Mouse (Mus musculus): ENCODE results near the gene Slc30a1. TPM values are rescaled to one million over a fixed set of nuclear protein-coding genes. Genes with fewer than 3 reads are reported as not detected.
A peak's percentile ranks its signal among the peaks of the same experiment; 100 is the strongest.

Slc30a1 gene
- polyA plus RNA-seq, 1 experiment, result 11.4 TPM

- TF ChIP-seq CTCF (IDR thresholded peaks at IDR 0.05; ENCODE audit: borderline replicate concordance, extremely low read depth, insufficient read depth, insufficient read length) (no peak), POLR2A (IDR thresholded peaks at IDR 0.05; ENCODE audit: borderline replicate concordance, extremely low read depth, insufficient read depth, insufficient read length, poor library complexity, severe bottlenecking) (no peak)
- DNase-seq (ENCODE audit: low read depth), result no peak
These were observed 40.3 kb downstream of the Slc30a1 start for GRCm38 (mm10) chr1:191946835-191947234.

DNA sequence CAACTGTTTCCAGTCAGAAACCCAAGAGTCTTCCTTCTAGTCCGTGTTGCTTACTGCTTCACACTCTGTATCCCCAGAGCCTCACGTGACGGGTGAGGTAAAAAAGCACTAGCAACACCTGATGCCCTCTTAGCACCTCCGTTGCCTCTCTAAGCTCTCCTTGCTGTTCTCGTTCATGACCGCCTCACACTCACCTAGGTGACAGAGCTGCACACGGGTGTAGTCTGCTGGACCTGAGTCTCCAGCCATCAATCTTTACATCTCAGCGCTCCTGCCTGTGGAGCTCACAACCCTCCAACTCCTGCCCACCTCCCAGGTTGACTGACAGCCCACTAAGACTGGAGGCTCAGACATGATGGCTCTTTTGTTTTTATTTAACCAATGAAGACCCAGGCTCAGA lies 41.2 kb downstream of the Slc30a1 start:
- DNase-seq (ENCODE audit: low read depth), result no peak
- no peak for TF ChIP-seq CTCF (IDR thresholded peaks at IDR 0.05; ENCODE audit: borderline replicate concordance, extremely low read depth, insufficient read depth, insufficient read length)
- TF ChIP-seq POLR2A (IDR thresholded peaks at IDR 0.05; ENCODE audit: borderline replicate concordance, extremely low read depth, insufficient read depth, insufficient read length, poor library complexity, severe bottlenecking), result no peak

DNA sequence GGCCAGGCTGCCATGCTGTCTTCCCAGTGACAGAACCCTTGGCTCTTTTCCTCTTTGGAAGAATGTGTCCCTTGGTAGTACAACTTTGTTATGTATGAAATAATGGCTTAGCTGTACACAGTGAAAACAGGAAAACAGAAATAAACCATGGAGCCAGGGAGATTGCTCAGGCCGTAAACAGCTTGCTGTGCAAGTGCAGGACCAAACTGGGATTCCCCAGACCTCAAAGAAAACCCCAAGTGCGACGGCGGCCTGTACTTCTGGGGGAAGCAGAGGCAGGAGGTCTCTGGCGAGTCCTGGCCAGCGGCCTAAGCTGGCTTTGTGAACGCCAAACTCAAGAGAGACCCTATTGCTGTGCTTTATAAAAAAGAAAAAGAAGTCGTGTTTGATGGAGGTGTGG lies 42.0 kb downstream of the Slc30a1 start:
- no peak for DNase-seq (ENCODE audit: low read depth)
- TF ChIP-seq CTCF (IDR thresholded peaks at IDR 0.05; ENCODE audit: borderline replicate concordance, extremely low read depth, insufficient read depth, insufficient read length), result no peak
- no peak for TF ChIP-seq POLR2A (IDR thresholded peaks at IDR 0.05; ENCODE audit: borderline replicate concordance, extremely low read depth, insufficient read depth, insufficient read length, poor library complexity, severe bottlenecking)

- no peak for DNase-seq (ENCODE audit: low read depth)
- TF ChIP-seq POLR2A (IDR thresholded peaks at IDR 0.05; ENCODE audit: borderline replicate concordance, extremely low read depth, insufficient read depth, insufficient read length, poor library complexity, severe bottlenecking), result no peak
- no peak for TF ChIP-seq CTCF (IDR thresholded peaks at IDR 0.05; ENCODE audit: borderline replicate concordance, extremely low read depth, insufficient read depth, insufficient read length)
These were observed 44.0 kb downstream of the Slc30a1 start for GRCm38 (mm10) chr1:191950611-191951010.

DNA sequence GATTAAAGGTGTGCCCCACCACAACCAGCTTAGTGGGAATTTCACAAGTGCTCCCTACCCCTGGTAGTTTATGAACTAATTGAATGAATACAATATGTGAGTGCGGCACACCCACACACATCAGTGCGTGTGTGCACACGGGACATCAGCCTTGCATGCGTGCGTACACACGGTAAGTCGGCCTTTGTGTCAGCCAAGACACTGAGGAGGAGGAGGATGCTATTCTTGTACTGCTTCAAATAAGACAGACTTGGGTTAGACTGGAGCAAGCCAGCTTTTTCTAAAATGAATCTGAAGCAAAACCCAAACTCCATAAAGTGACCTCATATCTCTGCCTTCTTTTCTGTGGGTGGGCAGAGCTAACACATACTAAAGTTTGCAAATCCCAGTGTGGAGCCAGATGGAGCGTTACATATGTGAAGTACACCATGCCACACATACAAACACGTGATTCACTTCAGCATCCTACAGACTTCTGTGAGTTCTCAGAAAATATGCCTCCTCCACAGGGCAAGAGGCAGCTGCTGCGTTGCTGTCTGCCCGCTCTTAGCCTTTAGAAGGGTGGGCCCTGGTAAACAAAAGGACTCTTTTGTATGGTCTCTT lies 46.3 kb downstream of the Slc30a1 start:
- TF ChIP-seq CTCF (IDR thresholded peaks at IDR 0.05; ENCODE audit: borderline replicate concordance, extremely low read depth, insufficient read depth, insufficient read length) (no peak), POLR2A (IDR thresholded peaks at IDR 0.05; ENCODE audit: borderline replicate concordance, extremely low read depth, insufficient read depth, insufficient read length, poor library complexity, severe bottlenecking) (no peak)
- DNase-seq (ENCODE audit: low read depth), result no peak

- DNase-seq (ENCODE audit: low read depth), result no peak
- TF ChIP-seq POLR2A (IDR thresholded peaks at IDR 0.05; ENCODE audit: borderline replicate concordance, extremely low read depth, insufficient read depth, insufficient read length, poor library complexity, severe bottlenecking) (no peak), CTCF (IDR thresholded peaks at IDR 0.05; ENCODE audit: borderline replicate concordance, extremely low read depth, insufficient read depth, insufficient read length) (no peak)
These were observed 48.5 kb downstream of the Slc30a1 start for GRCm38 (mm10) chr1:191955101-191955500.

DNA sequence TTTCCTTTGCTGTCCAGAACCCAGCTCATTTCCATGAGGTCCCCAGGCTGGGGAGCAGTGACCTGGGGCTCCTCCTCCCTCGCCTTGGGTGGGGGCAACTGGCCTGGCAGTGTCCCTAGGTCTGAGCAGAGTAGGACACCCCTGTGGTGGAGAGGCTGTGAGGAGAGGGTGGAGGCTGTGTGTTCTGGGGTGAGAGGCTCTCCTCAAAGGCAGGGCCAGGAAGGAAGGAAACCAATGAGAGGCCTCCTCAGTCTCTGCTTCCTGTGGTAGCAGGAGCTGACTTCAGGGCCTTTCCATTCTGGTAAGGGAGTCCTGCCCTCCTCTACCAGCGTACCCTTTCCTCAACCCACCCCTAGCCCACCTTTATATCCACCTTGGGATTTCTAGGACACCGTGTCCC lies 49.7 kb downstream of the Slc30a1 start:
- DNase-seq (ENCODE audit: low read depth), result no peak
- TF ChIP-seq POLR2A (IDR thresholded peaks at IDR 0.05; ENCODE audit: borderline replicate concordance, extremely low read depth, insufficient read depth, insufficient read length, poor library complexity, severe bottlenecking) (no peak), CTCF (IDR thresholded peaks at IDR 0.05; ENCODE audit: borderline replicate concordance, extremely low read depth, insufficient read depth, insufficient read length) (no peak)

- peak; percentile 61 for DNase-seq (ENCODE audit: low read depth)
- TF ChIP-seq CTCF (IDR thresholded peaks at IDR 0.05; ENCODE audit: borderline replicate concordance, extremely low read depth, insufficient read depth, insufficient read length) (no peak), POLR2A (IDR thresholded peaks at IDR 0.05; ENCODE audit: borderline replicate concordance, extremely low read depth, insufficient read depth, insufficient read length, poor library complexity, severe bottlenecking) (no peak)
These were observed 50.3 kb downstream of the Slc30a1 start for GRCm38 (mm10) chr1:191956871-191957270.

DNA sequence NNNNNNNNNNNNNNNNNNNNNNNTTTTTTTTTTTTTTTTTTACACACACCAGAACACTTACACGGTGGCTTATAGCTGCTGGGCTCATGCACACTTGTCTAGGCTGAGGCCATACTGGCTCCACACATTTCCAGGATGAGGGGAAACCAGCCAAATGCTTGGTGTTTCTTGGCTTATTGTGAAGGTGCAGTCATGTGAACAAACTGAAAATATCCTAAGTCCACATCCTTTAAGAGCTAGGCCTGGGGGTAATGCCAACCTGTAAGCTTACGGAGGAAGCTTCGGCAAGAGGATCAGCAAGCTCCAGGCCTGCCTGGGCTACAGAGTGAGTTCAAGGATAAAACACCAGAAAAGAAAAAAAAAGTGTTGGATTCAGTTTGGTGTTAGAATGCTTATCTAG lies 50.8 kb downstream of the Slc30a1 start:
- TF ChIP-seq POLR2A (IDR thresholded peaks at IDR 0.05; ENCODE audit: borderline replicate concordance, extremely low read depth, insufficient read depth, insufficient read length, poor library complexity, severe bottlenecking), result no peak
- no peak for TF ChIP-seq CTCF (IDR thresholded peaks at IDR 0.05; ENCODE audit: borderline replicate concordance, extremely low read depth, insufficient read depth, insufficient read length)
- peak; percentile 73 for DNase-seq (ENCODE audit: low read depth)

GRCm38 (mm10) chr1:191960946-191961345 lies 54.4 kb downstream of the Slc30a1 start:
- no peak for TF ChIP-seq CTCF (IDR thresholded peaks at IDR 0.05; ENCODE audit: borderline replicate concordance, extremely low read depth, insufficient read depth, insufficient read length)
- no peak for TF ChIP-seq POLR2A (IDR thresholded peaks at IDR 0.05; ENCODE audit: borderline replicate concordance, extremely low read depth, insufficient read depth, insufficient read length, poor library complexity, severe bottlenecking)
- DNase-seq (ENCODE audit: low read depth), result no peak

Other genes with a start within 250 kb of the Slc30a1 start
- gene Lpgat1, start 188.9 kb upstream of the Slc30a1 start, polyA plus RNA-seq (2012; rRNA removed), result 26.4 and 36.8 TPM in 2 replicates
- gene Nek2, start 85.3 kb upstream of the Slc30a1 start, polyA plus RNA-seq (2012; rRNA removed), result 6.8 and 8.6 TPM in 2 replicates
- gene Rd3, start 70.6 kb downstream of the Slc30a1 start, polyA plus RNA-seq (2012; rRNA removed), result 2.6 and 3.2 TPM in 2 replicates
- gene Traf5, start 185.8 kb downstream of the Slc30a1 start, polyA plus RNA-seq (2012; rRNA removed), result 2.3 and 3.2 TPM in 2 replicates
- 47.0 and 48.5 TPM in 2 replicates for gene Rcor3, start 231.3 kb downstream of the Slc30a1 start, polyA plus RNA-seq (2012; rRNA removed)

Measured in brain, embryonic 14.5 days (tissue).